Mouse (Mus musculus): Measurements from ENCODE around the gene Serpine1. TPM values are rescaled to one million over a fixed set of nuclear protein-coding genes. Genes with fewer than 3 reads are reported as not detected.

Serpine1 gene
- polyA plus RNA-seq, 1 experiment from 2014 or later, result 0.65 TPM

DNA sequence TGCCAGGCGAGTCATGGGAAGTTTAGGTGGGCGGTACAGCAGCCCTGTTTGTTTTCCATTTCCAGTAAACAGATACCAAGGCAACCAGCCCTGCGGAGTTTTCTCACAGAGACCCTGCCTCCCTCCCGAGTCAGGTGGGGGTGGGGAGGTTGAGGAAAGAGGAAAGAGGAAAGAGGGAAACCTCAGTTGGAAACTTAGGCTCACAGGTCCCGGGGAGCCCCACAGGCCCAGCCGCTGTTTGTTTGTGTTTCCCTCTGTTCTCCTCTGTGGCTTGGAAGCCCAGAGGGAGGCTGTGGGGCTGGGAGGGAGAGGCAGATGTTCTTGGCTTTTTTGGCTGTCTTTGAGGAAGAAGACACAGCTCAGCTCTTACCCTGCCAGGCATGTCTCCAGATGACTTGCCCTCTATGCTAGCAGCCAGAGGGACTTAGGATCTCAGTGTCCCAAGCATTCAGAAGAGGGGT lies 2.2 kb upstream of the Serpine1 start:
- WGBS, result 25% methylated on average over 6 of the region's 6 CpGs
- Histone ChIP-seq H3K4me3 (no peak overlapping the region), H3K27ac (no peak overlapping the region), H3K9me3 (no peaks in the 10 kb centered on the region), H3K36me3 (no peaks in the 10 kb centered on the region), H3K27me3 (no peaks in the 10 kb centered on the region), H3K9ac (no peak overlapping the region), H3K4me1 (peaks cover 21% of the 10 kb centered on the region), H3K4me2 (no peak overlapping the region)
- no peak for ATAC-seq (ENCODE audit: insufficient number of reproducible peaks, low FRiP score, low TSS enrichment, low read depth)

DNA sequence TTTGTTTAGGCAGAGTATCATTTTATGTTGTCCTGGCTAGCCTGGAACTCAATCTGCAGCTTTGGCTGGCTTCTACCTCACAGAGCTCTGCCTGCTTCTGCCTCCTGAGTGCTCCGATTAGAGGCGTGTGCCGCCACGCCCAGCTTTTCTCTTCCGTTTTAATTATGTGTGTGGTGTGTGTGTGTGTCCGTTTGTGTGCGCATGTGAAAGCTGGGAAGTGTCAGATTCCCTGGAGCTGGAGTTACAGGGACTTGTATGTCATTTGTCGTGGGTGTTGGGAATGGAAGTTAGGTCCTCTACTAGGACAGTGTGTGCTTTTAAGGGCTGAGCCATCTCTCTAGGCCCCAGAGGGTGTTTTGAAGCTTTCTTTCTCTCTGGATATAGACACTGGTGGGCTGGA lies 1.1 kb upstream of the Serpine1 start:
- Histone ChIP-seq H3K9ac (no peak overlapping the region), H3K4me1 (peaks cover 17% of the 10 kb centered on the region), H3K4me3 (no peak overlapping the region), H3K27me3 (no peaks in the 10 kb centered on the region), H3K36me3 (no peaks in the 10 kb centered on the region), H3K4me2 (no peak overlapping the region), H3K27ac (peak overlapping the region; percentile 81), H3K9me3 (no peaks in the 10 kb centered on the region)
- ATAC-seq (ENCODE audit: insufficient number of reproducible peaks, low FRiP score, low TSS enrichment, low read depth), result no peak
- WGBS, result 92% methylated on average over 8 of the region's 8 CpGs

DNA sequence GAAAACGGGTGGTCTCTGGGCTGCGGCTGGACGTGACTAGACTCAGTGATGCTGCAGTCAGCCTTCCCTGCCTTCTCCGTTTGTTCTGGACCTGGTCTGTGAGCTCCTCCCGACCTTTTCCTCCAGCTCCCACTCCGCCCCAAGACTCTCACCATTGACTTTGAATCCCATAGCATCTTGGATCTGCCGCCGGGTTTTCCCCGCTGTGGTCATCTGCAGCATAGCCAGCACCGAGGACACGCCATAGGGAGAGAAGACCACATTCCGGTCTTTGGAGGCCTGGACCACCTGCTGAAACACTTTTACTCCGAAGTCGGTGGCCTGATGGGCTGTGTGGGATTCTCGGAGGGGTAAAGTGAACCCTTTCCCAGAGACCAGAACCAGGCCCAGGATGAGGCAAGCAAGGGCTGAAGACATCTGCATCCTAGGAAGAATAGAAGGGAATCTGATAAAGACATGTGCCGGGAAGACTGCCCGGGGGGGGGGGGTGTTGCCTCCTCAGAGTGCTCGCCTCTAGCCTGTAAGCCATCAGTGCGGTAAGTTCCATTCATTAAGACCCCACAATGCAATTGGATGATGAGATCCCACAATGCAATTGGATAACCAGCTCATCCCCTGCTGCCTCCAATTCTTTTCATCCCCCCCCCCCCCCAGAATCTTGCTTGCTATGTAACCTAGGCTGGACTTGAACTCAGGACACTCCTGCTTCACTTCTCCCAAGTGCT lies 1.0 kb downstream of the Serpine1 start:
- Histone ChIP-seq H3K9me3 (no peaks in the 10 kb centered on the region), H3K4me3 (no peak overlapping the region), H3K4me1 (peaks cover 17% of the 10 kb centered on the region), H3K4me2 (no peak overlapping the region), H3K27ac (no peak overlapping the region), H3K27me3 (no peaks in the 10 kb centered on the region), H3K36me3 (no peaks in the 10 kb centered on the region), H3K9ac (no peak overlapping the region)
- no peak for ATAC-seq (ENCODE audit: insufficient number of reproducible peaks, low FRiP score, low TSS enrichment, low read depth)
- 87% methylated on average over 19 of the region's 19 CpGs for WGBS

DNA sequence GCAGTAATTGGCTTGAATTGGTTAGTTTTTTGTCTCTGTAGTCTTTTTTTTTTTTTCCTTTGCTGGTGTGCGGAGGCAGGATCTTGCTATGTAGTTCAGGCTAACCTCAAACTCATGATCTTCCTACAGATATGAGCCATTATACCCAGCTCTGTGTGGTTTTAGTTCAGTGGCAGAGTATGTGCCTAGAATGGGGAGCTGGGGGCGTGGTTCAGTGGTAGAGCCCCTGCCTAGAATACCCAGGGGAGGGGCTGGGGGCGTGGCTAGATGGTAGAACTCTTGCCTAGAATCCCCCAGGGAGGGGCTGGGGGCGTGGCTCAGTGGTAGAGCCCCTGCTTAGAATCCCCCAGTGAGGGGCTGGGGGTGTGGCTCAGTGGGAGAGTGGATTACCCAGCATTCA lies 3.4 kb downstream of the Serpine1 start:
- ATAC-seq (ENCODE audit: insufficient number of reproducible peaks, low FRiP score, low TSS enrichment, low read depth), result no peak
- H3K4me3 ChIP-seq, result no peak overlapping the region
- 77% methylated on average over 4 of the region's 4 CpGs for WGBS
- H3K27me3 ChIP-seq, result no peaks in the 10 kb centered on the region
- H3K9me3 ChIP-seq, result no peaks in the 10 kb centered on the region
- no peak overlapping the region for H3K4me2 ChIP-seq
- H3K27ac ChIP-seq, result no peak overlapping the region
- no peaks in the 10 kb centered on the region for H3K36me3 ChIP-seq
- no peak overlapping the region for H3K9ac ChIP-seq
- peaks cover 12% of the 10 kb centered on the region for H3K4me1 ChIP-seq

DNA sequence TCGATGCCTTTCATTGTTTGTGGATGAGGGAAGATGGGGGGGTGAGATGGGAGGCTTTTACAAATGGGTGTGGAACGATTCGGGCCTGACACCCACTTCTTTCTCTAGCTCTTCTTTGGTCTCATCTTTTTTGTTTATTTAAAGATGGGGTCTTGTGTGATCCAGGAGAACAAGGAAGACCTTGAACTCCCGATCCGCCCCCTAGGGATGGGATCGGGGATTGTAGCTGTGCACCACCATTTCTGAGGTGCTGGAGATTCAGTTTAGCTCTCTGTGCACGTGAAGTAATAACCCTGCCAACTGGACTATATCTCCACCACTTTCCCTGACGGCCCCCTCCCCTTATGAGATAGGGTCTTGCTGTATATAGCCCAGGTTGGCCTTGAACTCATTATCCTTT lies 6.1 kb downstream of the Serpine1 start:
- H3K9ac ChIP-seq, result no peak overlapping the region
- no peaks in the 10 kb centered on the region for H3K27me3 ChIP-seq
- H3K4me2 ChIP-seq, result no peak overlapping the region
- no peak overlapping the region for H3K4me3 ChIP-seq
- H3K27ac ChIP-seq, result no peak overlapping the region
- no peaks in the 10 kb centered on the region for H3K4me1 ChIP-seq
- 72% methylated on average over 8 of the region's 8 CpGs for WGBS
- no peaks in the 10 kb centered on the region for H3K36me3 ChIP-seq
- H3K9me3 ChIP-seq, result no peaks in the 10 kb centered on the region
- ATAC-seq (ENCODE audit: insufficient number of reproducible peaks, low FRiP score, low TSS enrichment, low read depth), result no peak

DNA sequence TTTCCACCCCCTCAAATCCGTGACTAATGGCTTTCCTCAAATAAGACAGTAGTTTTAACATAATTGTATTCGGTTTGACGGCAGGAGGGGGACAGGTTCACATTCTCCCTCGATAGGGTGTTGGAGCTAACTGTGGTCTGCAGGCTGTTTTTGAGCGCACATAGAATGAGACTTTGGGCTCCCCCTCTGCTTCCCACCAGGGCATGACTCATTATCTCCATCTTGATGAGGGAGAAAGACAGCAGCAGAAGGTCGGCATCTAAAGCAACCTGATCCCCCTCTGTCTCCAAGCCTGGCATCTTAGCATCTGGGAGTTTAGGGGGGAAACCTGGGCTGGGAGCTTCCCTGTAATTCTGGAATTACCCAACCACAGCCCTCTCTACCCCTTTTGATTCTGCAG lies 6.6 kb downstream of the Serpine1 start:
- ATAC-seq (ENCODE audit: insufficient number of reproducible peaks, low FRiP score, low TSS enrichment, low read depth), result no peak
- Histone ChIP-seq H3K4me1 (no peaks in the 10 kb centered on the region), H3K9ac (no peak overlapping the region), H3K4me3 (no peak overlapping the region), H3K4me2 (no peak overlapping the region), H3K27ac (no peak overlapping the region), H3K9me3 (no peaks in the 10 kb centered on the region), H3K27me3 (no peaks in the 10 kb centered on the region), H3K36me3 (no peaks in the 10 kb centered on the region)
- 64% methylated on average over 6 of the region's 6 CpGs for WGBS

DNA sequence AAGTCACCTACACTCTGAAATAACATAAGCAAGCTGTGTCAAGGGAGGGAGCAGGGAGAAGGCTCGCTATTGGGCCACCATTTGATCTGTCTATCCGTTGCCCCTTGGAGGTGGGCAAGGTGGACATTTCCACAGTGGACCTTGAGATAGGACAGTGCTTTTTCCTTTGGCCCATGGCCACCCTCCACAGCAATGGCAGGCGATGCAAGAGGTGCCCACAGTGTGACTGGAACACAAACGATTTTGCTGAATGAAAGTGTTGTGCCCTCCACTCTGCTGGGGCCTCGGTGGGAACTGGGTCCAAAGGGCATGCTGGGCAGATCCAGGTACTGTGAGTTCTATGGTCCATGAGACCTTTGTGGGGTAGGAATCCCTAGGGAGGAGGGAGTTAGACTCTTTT lies 9.5 kb downstream of the Serpine1 start:
- Histone ChIP-seq H3K9ac (no peak overlapping the region), H3K4me3 (no peak overlapping the region), H3K9me3 (no peaks in the 10 kb centered on the region), H3K4me2 (no peak overlapping the region), H3K27me3 (no peaks in the 10 kb centered on the region), H3K4me1 (no peaks in the 10 kb centered on the region), H3K27ac (no peak overlapping the region), H3K36me3 (no peaks in the 10 kb centered on the region)
- no peak for ATAC-seq (ENCODE audit: insufficient number of reproducible peaks, low FRiP score, low TSS enrichment, low read depth)
- WGBS, result 84% methylated on average over 5 of the region's 5 CpGs

DNA sequence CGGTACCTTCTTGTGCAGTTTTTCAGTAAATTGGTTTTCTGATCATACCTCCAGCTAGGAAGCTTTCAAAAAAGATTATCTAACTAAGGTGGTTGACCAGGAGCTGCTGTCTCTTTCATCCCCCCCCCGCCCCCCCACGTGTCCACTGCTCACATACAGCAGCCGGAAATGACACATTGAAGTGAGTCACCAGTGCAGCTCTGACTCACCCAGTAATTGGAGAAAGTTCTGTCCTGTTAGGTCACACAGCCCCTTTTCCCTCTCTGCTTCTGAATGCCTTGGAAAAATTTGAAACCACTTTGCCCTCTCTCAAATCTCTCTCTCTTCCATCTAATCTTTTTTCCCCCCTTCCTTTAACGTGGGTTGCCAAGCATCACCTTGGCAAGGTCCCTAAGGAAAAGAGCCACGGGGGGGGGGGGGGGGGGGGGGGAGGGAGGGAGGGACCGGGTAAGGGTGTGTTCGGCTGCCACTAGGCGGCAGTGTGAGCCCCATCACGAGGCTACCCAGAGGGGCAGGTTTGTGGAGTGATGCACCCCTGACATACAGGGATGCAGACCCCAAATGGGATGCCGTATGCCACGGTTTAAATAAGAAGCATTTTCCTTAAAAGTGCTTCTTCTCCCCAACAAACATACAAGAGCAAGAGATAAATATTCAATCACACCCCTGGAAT lies 10.1 kb downstream of the Serpine1 start:
- no peaks in the 10 kb centered on the region for H3K9me3 ChIP-seq
- WGBS, result 25% methylated on average over 11 of the region's 12 CpGs
- H3K36me3 ChIP-seq, result no peaks in the 10 kb centered on the region
- H3K4me1 ChIP-seq, result no peaks in the 10 kb centered on the region
- no peak overlapping the region for H3K9ac ChIP-seq
- no peak for ATAC-seq (ENCODE audit: insufficient number of reproducible peaks, low FRiP score, low TSS enrichment, low read depth)
- H3K4me3 ChIP-seq, result no peak overlapping the region
- no peak overlapping the region for H3K4me2 ChIP-seq
- H3K27me3 ChIP-seq, result no peaks in the 10 kb centered on the region
- H3K27ac ChIP-seq, result no peak overlapping the region

DNA sequence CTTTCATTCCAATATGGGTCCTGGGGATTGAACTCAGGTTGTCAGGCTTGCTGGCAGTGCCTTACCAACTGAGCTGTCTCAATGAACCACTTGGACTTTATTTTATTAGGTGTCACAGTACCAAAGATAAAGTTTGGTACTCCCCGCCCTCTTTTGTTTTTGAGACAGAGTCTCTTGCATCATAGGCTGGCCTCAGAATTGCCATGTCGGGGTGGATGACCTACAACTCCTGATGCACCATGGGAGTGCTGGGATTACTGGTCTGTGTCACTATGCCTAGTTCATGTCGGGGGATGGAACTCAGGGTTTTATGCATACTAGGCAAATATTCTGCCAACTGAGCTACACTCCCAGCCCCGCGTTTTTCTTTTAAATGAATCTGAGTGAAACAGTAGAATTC lies 17.2 kb downstream of the Serpine1 start:
- Histone ChIP-seq H3K4me1 (no peaks in the 10 kb centered on the region), H3K4me3 (no peak overlapping the region), H3K4me2 (no peak overlapping the region), H3K27me3 (no peaks in the 10 kb centered on the region), H3K9ac (no peak overlapping the region), H3K36me3 (no peaks in the 10 kb centered on the region), H3K27ac (no peak overlapping the region), H3K9me3 (no peaks in the 10 kb centered on the region)
- no peak for ATAC-seq (ENCODE audit: insufficient number of reproducible peaks, low FRiP score, low TSS enrichment, low read depth)
- 80% methylated on average over 5 of the region's 5 CpGs for WGBS

DNA sequence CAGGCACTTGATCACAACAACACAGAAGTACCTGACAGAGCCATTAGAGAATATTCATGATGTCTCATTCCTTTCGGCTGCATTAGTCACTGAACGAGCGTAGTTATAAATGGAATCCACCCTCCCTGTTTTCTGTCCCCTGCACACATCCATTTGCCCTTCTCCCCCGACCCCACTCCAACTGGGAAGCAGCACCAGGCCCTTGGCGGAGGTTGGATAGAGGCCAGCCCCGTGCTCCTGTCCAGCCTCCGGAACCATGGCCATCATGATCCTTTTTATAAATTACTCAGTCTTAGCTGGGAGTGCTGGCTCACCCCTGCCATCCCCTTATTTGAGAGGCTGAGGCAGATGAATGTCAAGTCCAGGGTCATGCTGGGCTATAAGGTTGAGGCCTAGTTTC lies 17.8 kb downstream of the Serpine1 start:
- ATAC-seq (ENCODE audit: insufficient number of reproducible peaks, low FRiP score, low TSS enrichment, low read depth), result no peak
- no peak overlapping the region for H3K4me2 ChIP-seq
- WGBS, result 90% methylated on average over 7 of the region's 7 CpGs
- H3K4me3 ChIP-seq, result no peak overlapping the region
- H3K27me3 ChIP-seq, result no peaks in the 10 kb centered on the region
- H3K27ac ChIP-seq, result no peak overlapping the region
- no peaks in the 10 kb centered on the region for H3K36me3 ChIP-seq
- H3K9me3 ChIP-seq, result no peaks in the 10 kb centered on the region
- no peaks in the 10 kb centered on the region for H3K4me1 ChIP-seq
- H3K9ac ChIP-seq, result no peak overlapping the region

DNA sequence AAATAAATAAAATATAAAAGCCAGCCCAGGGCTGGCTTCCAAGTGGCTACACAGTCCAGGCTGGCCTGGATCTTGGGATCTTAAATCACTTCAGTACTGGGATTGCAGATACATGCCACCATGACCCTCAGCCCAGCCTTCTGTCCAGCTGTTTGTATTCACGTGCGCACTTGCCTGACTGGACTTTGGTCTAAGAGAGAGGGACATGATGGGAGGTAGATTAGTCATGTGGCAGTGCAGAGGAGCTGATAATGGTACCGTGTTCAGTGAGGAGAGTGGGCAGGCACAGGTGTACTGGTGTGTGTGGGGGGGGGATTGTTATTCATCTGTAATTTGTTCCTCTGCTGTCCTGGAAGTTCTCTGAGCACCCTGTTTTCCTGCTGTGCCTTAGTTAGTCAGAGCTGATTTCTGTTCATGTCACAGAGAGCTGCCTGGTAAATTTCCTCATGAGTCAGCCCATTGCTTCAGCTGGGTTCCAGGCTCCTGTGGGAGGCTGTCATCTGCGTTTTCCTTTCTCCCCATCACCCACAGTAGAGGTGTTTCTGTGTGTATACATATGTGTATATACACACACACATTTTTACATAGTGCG lies 20.1 kb downstream of the Serpine1 start:
- no peak for ATAC-seq (ENCODE audit: insufficient number of reproducible peaks, low FRiP score, low TSS enrichment, low read depth)
- H3K4me2 ChIP-seq, result no peak overlapping the region
- H3K4me1 ChIP-seq, result no peaks in the 10 kb centered on the region
- H3K27ac ChIP-seq, result no peak overlapping the region
- no peaks in the 10 kb centered on the region for H3K9me3 ChIP-seq
- WGBS, result 81% methylated on average over 5 of the region's 5 CpGs
- H3K27me3 ChIP-seq, result no peaks in the 10 kb centered on the region
- no peak overlapping the region for H3K4me3 ChIP-seq
- no peaks in the 10 kb centered on the region for H3K36me3 ChIP-seq
- no peak overlapping the region for H3K9ac ChIP-seq

DNA sequence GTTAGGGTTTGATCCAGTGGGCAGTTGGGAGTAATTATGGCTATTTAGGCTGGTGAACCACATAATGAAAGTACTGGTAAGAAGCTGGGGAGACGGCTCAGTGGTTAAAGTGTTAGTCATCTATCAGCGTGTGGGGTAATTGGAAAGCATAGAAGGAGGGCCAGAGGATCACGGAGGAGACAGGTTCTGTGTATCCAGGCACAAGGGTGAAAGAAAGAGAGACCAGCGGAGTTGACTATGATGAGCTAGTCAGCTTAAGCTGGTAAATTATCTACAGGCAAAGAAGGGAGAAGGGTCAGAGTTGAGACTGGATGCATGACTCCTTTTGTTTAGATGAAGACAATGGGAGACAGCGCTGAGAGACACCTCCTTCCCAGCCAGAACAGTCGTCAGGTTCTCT lies 20.9 kb downstream of the Serpine1 start:
- no peak overlapping the region for H3K4me2 ChIP-seq
- no peak overlapping the region for H3K4me3 ChIP-seq
- H3K27me3 ChIP-seq, result no peaks in the 10 kb centered on the region
- H3K27ac ChIP-seq, result no peak overlapping the region
- H3K9me3 ChIP-seq, result no peaks in the 10 kb centered on the region
- no peaks in the 10 kb centered on the region for H3K36me3 ChIP-seq
- 60% methylated on average over 6 of the region's 6 CpGs for WGBS
- no peak for ATAC-seq (ENCODE audit: insufficient number of reproducible peaks, low FRiP score, low TSS enrichment, low read depth)
- H3K9ac ChIP-seq, result no peak overlapping the region
- peaks cover 4% of the 10 kb centered on the region; the same call in 1 of the 2 replicates for H3K4me1 ChIP-seq
